Mouse (Mus musculus): Measurements from ENCODE around the gene Rnf11.

DNA sequence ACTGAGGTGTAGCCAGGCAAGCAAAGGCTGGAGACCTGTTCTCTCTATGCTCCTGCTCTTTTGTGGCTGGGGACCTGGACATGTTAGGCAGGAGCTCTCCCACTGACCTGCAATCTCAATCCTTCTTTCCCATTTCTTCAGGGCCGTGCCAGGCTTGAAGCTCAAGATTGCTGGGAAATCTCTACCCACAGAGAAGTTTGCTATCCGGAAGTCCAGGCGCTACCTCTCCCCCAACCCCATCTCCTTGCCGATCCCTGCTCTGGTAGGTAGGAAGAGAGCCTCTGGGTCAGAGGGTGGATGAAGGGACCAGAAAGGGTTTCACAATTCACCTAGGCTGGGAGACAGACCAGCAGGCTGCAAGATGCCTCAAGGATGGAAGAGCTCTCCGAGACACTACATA, 44.1 kb downstream of the Rnf11 start:
- TF ChIP-seq CTCF (IDR thresholded peaks at IDR 0.05; ENCODE audit: low read depth, low read length) (no peak), POLR2AphosphoS5 (IDR thresholded peaks at IDR 0.05; ENCODE audit: insufficient replicate concordance, low read depth, low read length) (no peak)
